Mouse (Mus musculus) mouse trophoblast stem cell (cell line): Measurements from ENCODE around the gene Aldh5a1.

Experiments used
- in situ Hi-C, 2 experiments: fragments of 300-500 bp; cut with MseI, MboI; formaldehyde crosslinking; loops; 2 replicates in 1 of 2; 3 replicates in 1 of 2; pipeline ENCODE4 v1.15.1; 2025

The Aldh5a1 gene

DNA sequence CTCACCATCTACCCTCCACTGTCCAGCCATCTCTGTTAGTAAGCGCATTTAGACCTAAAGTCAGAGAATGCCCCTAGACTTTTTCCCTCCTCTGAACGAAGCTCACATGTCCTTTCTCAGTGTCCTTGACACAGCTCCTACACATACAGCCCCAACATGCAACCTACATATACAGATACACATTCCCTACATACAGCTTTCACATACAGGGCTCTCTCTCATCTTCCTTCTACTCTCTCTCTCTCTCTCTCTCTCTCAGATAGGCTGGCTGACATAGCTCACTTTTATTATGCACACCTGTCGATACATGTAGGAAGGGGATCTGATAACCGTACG is 721 bp downstream of the Aldh5a1 start:
- in situ Hi-C loops = loop anchor here in 1 of 2 experiments (5.0 kb wide), 1 partner anchor 51 kb away; no protein-coding TSS in a partner anchor

DNA sequence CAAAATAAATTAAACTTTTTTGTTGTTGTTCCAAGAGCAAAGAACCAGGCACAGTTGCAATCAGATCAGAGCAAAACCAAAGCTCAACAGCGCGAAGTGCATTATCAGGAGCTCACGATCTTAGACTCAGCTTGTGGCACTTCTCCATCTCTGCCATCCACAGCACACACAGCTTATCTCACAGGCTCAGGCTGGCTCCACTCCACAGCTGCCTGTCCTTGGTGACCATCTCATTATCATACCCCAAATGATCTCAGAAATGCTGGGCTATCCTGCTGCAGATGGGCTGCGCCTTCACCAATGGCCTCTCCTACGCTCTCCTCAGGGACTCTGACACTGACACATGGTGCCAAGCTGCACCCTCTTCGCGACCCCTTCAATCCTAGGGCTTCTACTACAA is 4.3 kb downstream of the Aldh5a1 start:
- in situ Hi-C loops = no loop called here

DNA sequence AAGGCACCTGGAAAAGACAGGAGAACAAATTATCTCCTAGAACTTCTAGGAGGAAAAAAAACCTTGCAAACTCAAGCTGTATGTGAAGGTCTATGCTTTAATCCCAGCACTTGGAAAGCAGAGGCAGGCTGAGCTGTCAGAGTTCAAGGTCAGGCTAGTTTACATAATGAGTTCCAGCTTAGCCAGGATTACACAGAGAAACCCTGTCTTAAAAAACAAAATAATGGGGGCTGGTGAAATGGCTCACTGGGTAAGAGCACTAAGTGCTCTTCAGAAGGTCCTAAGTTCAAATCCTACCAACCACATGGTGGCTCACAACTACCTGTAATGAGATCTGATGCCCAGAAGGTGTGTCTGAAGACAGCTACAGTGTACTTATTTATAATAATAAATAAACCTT is 6.9 kb downstream of the Aldh5a1 start:
- in situ Hi-C loops = no loop called here

GRCm38 (mm10) chr13:24923991-24924390 is 13.5 kb downstream of the Aldh5a1 start:
- in situ Hi-C loops = no loop called here

DNA sequence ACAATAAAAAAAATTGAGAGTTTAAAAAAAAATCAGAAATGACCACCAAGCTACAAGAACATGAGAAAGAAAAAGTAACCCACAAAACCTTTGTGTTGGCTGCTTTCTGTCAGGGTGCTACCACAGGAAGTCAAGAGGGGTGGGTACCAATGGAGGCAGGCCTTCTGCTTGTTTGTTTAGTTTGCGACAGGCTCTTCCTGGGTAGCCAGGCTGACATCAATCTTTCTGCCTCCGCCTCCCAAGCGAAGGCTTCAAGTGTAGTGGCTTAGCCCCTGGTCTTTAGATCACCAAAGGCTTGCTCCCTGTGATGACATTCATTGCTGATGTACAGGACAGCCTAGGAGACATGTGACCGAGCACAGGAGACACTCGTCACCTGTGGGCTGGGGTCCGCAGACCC is 16.2 kb downstream of the Aldh5a1 start:
- in situ Hi-C loops = no loop called here

DNA sequence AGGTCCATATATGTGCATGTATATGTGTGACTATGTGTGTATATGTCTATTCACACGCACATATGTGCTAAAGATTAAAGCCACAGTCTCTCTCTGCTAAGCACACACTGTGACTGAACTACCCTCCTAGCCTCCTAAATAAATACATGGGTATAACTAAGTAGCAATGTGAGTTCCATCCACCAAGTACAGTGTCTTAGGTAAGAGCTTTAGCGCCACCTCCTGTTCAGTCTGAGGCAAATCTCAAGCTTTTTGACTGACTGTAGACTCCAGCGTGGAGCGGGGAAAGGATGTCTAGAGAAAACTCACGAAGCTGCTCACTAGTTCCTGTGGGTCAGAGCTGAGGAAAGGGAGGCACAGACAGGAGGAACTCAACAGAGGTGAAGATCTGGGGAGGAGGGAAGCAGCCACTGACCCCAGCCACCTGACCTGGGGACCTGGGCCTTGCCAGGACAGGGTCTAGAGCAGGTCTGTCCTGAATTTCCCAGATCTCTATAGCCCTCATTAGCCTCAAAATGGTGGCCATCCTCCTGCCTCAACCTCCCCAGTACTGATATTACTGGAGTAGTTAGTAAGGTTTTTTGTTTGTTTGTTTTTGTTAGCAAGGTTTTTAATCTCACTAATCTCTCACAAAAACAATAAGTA is 17.0 kb downstream of the Aldh5a1 start:
- in situ Hi-C loops = no loop called here

GRCm38 (mm10) chr13:24915831-24916230 is 21.6 kb downstream of the Aldh5a1 start:
- in situ Hi-C loops = no loop called here

DNA sequence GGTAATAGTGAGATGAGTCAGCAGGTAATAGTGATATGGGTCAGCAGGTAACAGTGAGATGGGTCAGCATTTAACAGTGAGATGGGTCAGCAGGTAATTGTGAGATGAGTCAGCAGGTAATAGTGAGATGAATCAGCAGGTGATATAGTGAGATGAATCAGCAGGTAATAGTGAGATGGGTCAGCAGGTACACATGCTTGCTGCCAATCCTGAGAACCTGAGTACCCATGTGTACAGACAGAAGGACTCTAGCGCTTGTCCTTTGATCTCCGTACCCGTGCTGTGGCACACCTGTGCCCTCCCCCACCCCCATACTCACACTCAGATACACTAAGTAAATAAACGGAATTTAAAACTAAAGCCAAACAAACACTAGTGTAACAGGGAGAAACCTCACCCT is 22.5 kb downstream of the Aldh5a1 start:
- in situ Hi-C loops = no loop called here

DNA sequence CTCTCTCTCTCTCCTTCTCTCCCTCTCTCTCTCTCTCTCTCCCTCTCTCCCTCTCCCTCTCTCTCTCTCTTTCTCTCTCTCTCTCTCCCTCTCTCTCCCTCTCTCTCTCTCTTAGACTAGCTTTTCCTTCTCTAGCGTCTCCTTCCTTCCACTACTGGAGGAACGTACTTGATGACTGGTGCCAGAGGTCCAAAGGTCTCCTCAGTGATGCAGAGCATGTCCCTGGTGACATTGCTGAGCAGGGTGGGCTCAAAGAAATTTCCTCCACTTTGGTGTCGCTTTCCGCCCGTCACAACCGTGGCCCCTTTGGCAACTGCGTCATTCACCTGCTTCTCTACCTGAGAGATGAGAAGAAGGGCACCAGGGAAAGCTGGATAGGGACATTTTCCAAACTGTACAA is 23.9 kb downstream of the Aldh5a1 start:
- in situ Hi-C loops = no loop called here

- in situ Hi-C loops = no loop called here
These were observed 28.3 kb downstream of the Aldh5a1 start for GRCm38 (mm10) chr13:24909112-24909511.

DNA sequence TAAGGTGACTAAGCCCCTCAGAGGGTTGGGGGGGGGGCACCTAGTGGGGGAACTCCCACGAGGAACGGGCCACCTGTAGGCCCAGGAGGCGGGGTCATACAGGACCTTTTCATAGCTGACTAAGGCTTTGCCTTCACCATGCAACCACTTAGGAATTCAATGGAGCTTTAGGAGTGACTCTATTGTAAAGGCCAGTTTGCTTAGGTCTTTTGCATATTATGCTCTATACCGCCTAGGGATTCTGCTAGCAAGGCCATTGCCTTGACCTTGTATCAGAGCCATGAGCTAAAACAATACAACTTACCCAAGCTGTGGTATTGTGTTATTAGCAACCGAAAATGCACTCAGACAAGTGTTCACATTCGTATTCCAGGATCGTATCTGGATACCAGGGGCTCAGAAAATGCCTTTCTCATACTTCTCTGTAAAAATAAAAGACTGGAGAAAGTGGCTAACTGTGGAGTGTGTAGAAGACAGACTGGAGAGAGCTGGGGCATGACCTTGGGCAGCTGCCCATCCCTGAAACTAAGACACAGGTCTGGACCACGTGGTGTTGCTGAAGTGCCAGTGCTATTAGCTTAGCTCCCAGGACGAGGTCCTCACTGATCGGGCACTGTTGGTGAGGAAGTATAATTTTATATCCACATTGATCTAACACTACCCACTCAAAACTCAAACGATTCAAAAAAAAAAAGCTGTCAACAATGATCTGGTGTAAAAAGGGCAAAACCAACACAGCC is 30.5 kb downstream of the Aldh5a1 start:
- in situ Hi-C loops = no loop called here

GRCm38 (mm10) chr13:24905422-24905821 is 32.0 kb downstream of the Aldh5a1 start:
- in situ Hi-C loops = no loop called here

DNA sequence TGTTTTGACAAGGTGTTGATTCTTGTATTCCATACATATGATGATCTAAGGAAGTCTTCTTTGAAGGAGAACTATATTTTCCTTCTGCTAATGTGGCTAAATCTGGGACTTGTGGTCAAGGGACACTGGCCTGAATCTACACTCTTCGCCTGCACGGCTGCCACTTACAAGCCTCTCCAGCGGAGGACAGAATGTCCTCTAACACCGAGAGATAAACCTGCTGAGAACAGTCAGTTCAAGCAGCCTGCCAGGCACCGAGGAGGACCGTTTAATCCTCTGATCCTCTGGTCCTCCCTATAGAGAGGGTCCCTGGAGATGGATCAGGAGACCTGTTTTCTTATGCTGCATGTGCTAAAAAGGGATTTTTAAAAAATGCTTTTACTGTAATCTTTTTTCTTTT is 34.0 kb downstream of the Aldh5a1 start:
- in situ Hi-C loops = no loop called here

DNA sequence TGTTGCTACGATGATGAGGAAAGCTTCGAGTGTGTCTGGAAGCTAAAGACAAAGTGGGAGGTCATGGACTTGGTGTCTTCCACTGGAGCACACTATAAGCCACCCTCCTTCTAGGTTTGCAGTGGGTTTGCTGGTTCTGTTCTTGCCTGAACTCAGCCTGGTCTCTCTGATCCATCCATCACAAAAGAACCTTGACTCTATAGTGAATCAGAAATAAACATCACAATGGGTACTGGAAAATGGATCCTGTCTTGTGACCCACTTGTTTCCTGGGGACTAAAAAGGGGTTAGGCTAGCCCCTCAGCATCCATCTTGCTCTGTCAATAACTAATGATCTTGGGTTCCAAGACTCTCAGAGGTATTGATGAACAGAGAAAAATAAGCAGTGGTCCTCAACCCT is 35.5 kb downstream of the Aldh5a1 start:
- in situ Hi-C loops = no loop called here

DNA sequence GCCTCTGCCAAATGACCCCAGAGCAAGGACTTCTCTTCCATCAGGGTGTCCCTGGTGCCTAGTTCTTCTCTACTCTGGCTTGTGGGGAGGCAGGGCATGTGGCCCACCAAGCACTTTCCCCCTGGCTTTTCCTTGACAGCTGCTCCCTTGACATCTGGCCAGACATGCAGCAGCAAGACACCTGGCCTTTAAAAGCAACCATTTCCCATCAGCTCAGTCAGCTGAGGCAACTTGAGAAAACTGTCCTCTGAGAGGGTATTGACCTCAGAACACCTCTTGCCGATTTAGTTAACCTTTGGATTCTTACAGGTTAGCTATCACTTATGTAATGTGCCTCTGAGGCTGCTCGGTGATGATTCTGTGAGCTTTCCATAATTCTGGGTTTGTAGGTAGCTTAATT is 43.6 kb downstream of the Aldh5a1 start:
- in situ Hi-C loops = no loop called here

DNA sequence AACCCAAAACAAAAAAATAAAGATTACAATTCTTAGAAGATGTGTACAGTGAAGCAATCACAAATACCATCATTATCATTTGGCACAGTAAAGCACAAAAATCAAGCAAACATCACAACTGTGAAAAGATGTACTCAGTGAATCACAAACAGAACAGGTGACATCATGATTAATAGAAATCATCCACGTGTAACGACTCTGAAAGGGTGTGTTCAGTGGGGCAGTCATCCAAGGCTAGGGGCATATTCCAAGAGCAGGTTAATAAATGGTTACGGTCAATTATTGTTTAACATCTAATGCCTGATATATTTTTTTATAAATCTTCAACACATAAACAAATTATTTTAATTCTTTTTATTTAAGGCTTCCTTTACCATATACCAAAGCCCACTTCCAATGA is 44.9 kb downstream of the Aldh5a1 start:
- in situ Hi-C loops = no loop called here

DNA sequence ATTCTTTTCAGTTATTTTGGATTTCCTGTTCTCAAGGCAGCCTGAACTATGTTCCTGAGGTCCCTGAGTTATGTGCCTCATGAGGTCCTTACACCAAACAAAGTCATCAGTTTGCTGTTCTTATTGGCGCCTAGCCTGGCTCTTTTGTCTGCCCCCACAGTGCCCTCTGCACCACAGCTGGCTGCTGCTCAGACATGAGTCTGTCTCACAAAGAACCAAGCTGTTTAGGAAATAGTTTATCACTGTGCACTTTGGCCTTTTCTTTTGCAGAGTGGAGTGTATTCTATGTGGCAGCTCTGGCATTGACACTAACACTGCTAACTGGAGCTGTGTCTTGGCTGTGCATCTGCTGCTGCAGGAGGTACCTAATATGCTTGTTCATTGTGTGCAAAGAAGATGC is 47.9 kb downstream of the Aldh5a1 start:
- in situ Hi-C loops = no loop called here

DNA sequence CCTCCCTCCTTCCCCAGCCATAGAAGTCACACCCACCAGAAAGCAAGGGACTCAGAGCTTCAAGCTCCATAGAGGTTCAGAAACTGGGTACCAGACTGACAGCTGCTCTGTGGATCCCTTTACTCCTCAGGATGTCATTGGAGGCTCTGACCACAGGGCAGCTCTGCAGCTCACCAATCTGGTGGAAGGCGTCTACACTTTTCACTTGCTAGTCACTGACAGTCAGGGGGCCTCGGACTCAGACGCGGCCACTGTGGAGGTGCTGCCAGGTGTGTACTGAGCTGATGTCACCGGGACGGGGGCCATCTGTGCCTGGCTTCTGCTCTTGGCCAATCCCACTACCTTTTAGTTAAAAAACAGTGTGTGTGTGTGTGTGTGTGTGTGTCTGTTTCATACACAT is 55.0 kb downstream of the Aldh5a1 start:
- in situ Hi-C loops = no loop called here

DNA sequence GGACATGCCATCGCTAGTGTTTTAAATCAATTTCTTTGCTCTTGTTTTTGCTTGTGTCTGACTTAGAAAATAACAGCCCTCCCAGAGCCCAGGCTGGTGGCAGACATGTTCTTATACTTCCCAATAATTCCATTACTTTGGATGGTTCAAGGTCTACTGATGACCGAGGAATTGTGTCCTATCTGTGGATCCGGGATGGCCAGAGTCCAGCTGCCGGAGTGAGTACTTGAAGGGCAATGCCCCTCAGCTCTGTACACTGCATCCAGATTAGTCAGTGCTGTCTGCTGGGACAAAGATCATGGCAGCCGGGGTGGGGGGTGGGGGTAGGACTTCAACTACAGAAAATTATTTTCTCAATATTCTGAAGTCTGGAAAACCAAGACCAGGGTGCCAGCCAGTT is 56.8 kb downstream of the Aldh5a1 start:
- in situ Hi-C loops = no loop called here

DNA sequence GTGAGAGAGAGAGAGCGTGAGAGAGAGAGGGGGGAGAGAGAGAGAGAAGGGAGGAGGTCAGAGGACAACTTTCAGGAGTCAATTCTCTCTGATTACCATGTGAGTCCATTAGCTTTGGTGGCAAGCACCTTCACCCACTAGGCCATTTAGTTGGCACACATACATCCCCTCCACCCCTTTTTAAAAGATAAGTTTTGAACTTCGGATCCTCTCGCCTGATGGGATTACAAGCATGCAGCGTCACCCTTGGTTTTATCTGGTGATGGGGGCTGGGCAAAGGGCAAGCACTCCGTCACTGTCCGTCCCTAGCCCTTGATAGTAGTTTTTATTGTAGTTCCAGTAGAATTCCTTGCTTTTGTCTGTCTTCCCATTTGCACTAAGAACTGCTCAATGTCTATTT is 57.3 kb downstream of the Aldh5a1 start:
- in situ Hi-C loops = no loop called here

DNA sequence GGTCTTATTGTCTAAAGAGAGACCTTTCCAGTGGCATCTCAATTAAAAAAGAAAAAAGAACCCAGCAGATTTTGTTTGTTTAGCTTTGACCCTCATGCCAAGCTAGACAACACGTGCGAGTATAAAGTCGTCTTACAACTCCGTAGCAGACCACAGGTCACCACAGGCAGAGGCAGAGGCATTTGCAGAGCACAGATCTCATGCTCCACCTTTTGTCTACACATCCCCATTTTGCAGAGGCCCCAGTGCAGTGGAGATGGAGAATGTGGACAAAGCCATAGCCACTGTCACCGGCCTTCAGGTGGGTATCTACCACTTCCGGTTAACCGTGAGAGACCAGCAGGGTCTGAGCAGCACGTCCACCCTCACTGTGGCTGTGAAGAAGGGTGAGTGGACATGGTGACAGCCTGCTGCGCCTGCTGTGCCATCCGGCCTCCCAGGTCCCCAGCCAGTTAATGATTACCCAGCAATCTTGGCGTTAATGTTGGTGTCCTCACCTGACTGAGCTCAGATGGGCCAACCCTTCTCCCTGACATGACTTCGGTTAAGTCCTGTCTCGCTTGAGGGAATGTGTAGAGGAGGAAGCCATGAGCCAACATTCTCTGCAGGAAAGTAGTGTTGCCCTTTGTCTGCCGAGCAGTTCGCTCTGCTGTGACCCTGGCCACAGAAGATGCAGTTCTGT is 58.0 kb downstream of the Aldh5a1 start:
- in situ Hi-C loops = no loop called here

GRCm38 (mm10) chr13:24868233-24868632 is 69.2 kb downstream of the Aldh5a1 start:
- in situ Hi-C loops = no loop called here

- in situ Hi-C loops = no loop called here
These were observed 69.7 kb downstream of the Aldh5a1 start for GRCm38 (mm10) chr13:24867789-24868188.
